Mouse (Mus musculus): ENCODE data around the gene Urm1.

The Urm1 gene

GRCm38 (mm10) chr2:29846061-29846853 is 26.4 kb downstream of the Urm1 start:
- DNase-seq (ENCODE audit: low read depth, low spot score), result no peak
- no peaks in the 10 kb centered on the region for H3K27me3 ChIP-seq (ENCODE audit: control insufficient read depth, insufficient read depth, low read length, poor library complexity, severe bottlenecking)
- peaks cover 4% of the 10 kb centered on the region for H3K36me3 ChIP-seq (ENCODE audit: control insufficient read depth, insufficient read depth, low read length, poor library complexity, severe bottlenecking)

DNA sequence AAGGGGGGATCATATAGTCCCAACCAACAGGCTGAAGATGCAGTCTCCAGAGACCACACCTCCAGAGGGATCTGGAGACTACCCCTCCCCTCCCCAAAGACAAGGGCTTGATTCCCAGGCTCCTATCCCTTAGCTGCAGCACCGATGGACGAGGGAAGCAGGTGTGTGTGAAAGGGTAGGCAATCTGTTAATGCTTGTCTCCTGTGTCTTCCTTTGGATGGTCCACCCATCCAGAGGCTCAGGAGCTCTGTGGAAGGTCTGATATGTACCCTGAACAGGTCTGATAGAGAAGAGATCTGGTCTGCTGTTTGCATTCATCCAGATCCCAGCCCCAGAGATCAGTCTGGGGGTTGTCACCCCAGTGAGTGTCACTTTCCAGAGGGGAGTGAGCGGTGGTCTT is 27.0 kb downstream of the Urm1 start:
- no peak for DNase-seq (ENCODE audit: low read depth, low spot score)
- Histone ChIP-seq H3K36me3 (ENCODE audit: control insufficient read depth, insufficient read depth, low read length, poor library complexity, severe bottlenecking) (peaks cover 4% of the 10 kb centered on the region; the same call in 1 of the 2 replicates), H3K27me3 (ENCODE audit: control insufficient read depth, insufficient read depth, low read length, poor library complexity, severe bottlenecking) (no peaks in the 10 kb centered on the region)

DNA sequence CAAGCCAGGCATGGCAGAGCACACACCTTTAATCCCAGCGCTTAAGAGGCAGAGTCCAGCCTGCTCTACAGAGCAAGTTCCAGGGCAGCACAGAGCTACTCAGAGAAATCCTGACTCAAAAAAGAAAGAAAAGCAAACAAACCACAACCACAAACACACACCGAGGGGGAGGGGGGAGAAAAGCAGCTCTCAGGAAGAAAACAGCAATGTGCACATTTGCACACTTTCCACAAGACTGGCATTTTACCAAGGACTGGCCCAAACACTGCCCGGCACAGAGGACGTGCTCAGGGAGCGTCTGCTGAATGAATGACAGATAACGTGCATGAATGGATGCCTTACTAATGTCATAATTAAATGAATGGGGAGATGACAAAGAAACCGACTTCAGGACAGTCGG is 29.2 kb downstream of the Urm1 start:
- no peak for DNase-seq (ENCODE audit: low read depth, low spot score)
- peaks cover 3% of the 10 kb centered on the region; the same call in 1 of the 2 replicates for H3K36me3 ChIP-seq (ENCODE audit: control insufficient read depth, insufficient read depth, low read length, poor library complexity, severe bottlenecking)
- no peaks in the 10 kb centered on the region for H3K27me3 ChIP-seq (ENCODE audit: control insufficient read depth, insufficient read depth, low read length, poor library complexity, severe bottlenecking)

GRCm38 (mm10) chr2:29849841-29850480 is 30.1 kb downstream of the Urm1 start:
- Histone ChIP-seq H3K36me3 (ENCODE audit: control insufficient read depth, insufficient read depth, low read length, poor library complexity, severe bottlenecking) (no peaks in the 10 kb centered on the region), H3K27me3 (ENCODE audit: control insufficient read depth, insufficient read depth, low read length, poor library complexity, severe bottlenecking) (no peaks in the 10 kb centered on the region)
- no peak for DNase-seq (ENCODE audit: low read depth, low spot score)

- DNase-seq (ENCODE audit: low read depth, low spot score), result no peak
- Histone ChIP-seq H3K36me3 (ENCODE audit: control insufficient read depth, insufficient read depth, low read length, poor library complexity, severe bottlenecking) (no peaks in the 10 kb centered on the region), H3K27me3 (ENCODE audit: control insufficient read depth, insufficient read depth, low read length, poor library complexity, severe bottlenecking) (no peaks in the 10 kb centered on the region)
Measured at GRCm38 (mm10) chr2:29852957-29853485, 33.1 kb downstream of the Urm1 start.

DNA sequence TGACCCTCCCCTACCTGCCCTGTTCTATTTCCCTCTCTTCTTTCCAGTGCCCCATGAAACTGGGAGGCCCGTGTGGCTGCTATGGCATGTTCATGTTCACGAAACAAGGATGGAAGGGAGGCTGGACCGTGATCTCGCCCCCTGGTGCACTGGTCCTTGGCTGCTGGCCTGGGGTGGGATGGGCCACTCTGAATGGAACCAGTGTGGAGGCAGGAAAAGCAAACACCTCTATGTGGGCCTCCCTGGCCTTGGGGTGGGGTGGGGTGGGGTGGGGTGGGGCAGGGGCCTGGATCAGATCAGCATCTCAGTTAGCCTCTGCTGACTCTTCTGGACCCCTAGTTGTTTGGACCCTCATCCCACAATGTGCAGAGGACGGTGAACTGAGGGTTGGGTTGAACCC is 33.9 kb downstream of the Urm1 start:
- no peaks in the 10 kb centered on the region for H3K27me3 ChIP-seq (ENCODE audit: control insufficient read depth, insufficient read depth, low read length, poor library complexity, severe bottlenecking)
- DNase-seq (ENCODE audit: low read depth, low spot score), result no peak
- H3K36me3 ChIP-seq (ENCODE audit: control insufficient read depth, insufficient read depth, low read length, poor library complexity, severe bottlenecking), result no peaks in the 10 kb centered on the region

GRCm38 (mm10) chr2:29855585-29856210 is 35.8 kb downstream of the Urm1 start:
- no peaks in the 10 kb centered on the region for H3K27me3 ChIP-seq (ENCODE audit: control insufficient read depth, insufficient read depth, low read length, poor library complexity, severe bottlenecking)
- DNase-seq (ENCODE audit: low read depth, low spot score), result no peak
- no peaks in the 10 kb centered on the region for H3K36me3 ChIP-seq (ENCODE audit: control insufficient read depth, insufficient read depth, low read length, poor library complexity, severe bottlenecking)

DNA sequence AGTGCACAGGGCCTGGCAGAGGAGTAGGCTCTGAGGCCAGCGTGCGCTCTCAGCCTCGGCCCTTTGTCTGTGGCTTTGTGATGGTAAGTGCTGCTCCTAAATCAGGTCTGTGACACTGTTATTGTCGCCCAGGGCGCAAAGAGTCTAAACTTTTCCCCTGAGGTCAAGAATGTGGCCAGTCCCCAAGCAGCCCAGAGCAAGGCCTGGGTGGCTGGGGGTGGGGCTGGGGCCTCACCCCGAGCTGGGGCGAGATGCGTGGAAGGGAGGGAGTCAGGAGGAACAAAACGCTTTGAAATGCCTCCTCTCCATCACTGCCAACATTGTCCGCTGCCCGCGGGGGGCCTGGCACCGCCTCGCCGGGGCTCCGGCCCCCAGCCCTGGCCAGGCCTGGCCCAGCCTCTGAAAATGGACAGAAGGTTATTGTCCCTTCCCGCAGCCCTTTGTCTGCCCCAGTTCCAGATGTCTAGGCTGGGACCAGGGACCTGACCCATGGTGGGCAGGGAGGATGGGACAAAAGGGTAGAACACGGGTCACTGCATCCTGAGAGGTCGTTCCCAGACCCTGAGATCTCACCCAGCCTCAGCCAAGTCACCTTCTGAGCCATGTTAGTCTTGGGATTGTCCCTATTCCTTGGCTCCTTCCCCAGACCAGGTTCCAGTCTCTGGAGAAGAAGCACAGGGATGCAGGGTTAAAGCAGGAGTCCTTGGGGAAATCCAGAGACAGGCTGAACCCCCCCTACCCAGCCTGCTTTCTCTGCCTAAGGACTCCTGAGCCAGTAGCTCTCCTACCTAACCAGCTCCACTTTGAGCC is 36.8 kb downstream of the Urm1 start:
- no peaks in the 10 kb centered on the region for H3K27me3 ChIP-seq (ENCODE audit: control insufficient read depth, insufficient read depth, low read length, poor library complexity, severe bottlenecking)
- no peak for DNase-seq (ENCODE audit: low read depth, low spot score)
- no peaks in the 10 kb centered on the region for H3K36me3 ChIP-seq (ENCODE audit: control insufficient read depth, insufficient read depth, low read length, poor library complexity, severe bottlenecking)

GRCm38 (mm10) chr2:29857341-29857740 is 37.5 kb downstream of the Urm1 start:
- DNase-seq (ENCODE audit: low read depth, low spot score), result no peak
- H3K36me3 ChIP-seq (ENCODE audit: control insufficient read depth, insufficient read depth, low read length, poor library complexity, severe bottlenecking), result no peaks in the 10 kb centered on the region
- no peaks in the 10 kb centered on the region for H3K27me3 ChIP-seq (ENCODE audit: control insufficient read depth, insufficient read depth, low read length, poor library complexity, severe bottlenecking)

GRCm38 (mm10) chr2:29857967-29858366 is 38.1 kb downstream of the Urm1 start:
- Histone ChIP-seq H3K36me3 (ENCODE audit: control insufficient read depth, insufficient read depth, low read length, poor library complexity, severe bottlenecking) (no peaks in the 10 kb centered on the region), H3K27me3 (ENCODE audit: control insufficient read depth, insufficient read depth, low read length, poor library complexity, severe bottlenecking) (no peaks in the 10 kb centered on the region)
- DNase-seq (ENCODE audit: low read depth, low spot score), result no peak

DNA sequence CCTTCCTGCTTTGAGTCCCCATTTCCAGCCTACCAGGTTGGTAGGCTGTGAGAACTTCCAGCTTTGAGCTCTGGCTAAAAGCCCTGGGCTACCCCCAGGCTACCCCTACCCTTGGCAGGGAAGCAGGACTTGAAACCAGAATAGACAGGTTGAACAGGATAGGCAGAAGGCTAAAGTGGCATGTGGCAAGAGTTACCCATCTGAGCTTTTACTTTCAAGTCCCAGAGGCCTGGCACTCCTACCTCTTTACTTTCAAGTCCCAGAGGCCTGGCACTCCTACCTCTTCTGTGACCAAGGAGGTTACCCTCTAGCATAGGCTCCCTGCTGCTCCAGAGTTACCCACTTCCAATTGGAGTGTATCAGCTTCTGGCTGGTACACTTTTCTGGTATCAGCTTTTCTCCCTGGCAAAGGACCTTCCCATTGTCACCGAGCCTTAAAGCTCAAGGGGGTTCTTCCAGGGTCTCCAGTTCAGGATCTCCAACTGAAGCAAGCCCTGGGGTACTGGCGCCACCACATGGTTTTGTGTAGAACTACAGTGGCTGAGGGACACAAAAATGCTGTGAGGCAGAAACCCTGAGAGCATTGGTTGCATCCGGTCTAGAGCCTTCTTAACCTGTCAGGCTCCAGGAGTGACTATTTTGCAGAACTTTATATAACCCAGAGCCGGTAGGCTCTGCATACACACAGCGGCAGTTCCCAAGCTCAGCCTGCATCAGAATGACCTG is 39.0 kb downstream of the Urm1 start:
- peak; percentile 58 for DNase-seq (ENCODE audit: low read depth, low spot score)
- Histone ChIP-seq H3K27me3 (ENCODE audit: control insufficient read depth, insufficient read depth, low read length, poor library complexity, severe bottlenecking) (no peaks in the 10 kb centered on the region), H3K36me3 (ENCODE audit: control insufficient read depth, insufficient read depth, low read length, poor library complexity, severe bottlenecking) (no peaks in the 10 kb centered on the region)

- no peaks in the 10 kb centered on the region for H3K27me3 ChIP-seq (ENCODE audit: control insufficient read depth, insufficient read depth, low read length, poor library complexity, severe bottlenecking)
- DNase-seq (ENCODE audit: low read depth, low spot score), result no peak
- H3K36me3 ChIP-seq (ENCODE audit: control insufficient read depth, insufficient read depth, low read length, poor library complexity, severe bottlenecking), result no peaks in the 10 kb centered on the region
Measured at GRCm38 (mm10) chr2:29865125-29865524, 45.2 kb downstream of the Urm1 start.

GRCm38 (mm10) chr2:29868949-29869645 is 49.2 kb downstream of the Urm1 start, which contains the start of gene Cercam:
Gene Cercam, plus strand, starts transcription at chr2:29869164.
- H3K27me3 ChIP-seq (ENCODE audit: control insufficient read depth, insufficient read depth, low read length, poor library complexity, severe bottlenecking), result no peaks in the 10 kb centered on the region
- peak; percentile 87 for DNase-seq (ENCODE audit: low read depth, low spot score)
- no peaks in the 10 kb centered on the region for H3K36me3 ChIP-seq (ENCODE audit: control insufficient read depth, insufficient read depth, low read length, poor library complexity, severe bottlenecking)

All from splenic B cell, adult 2 months (primary cell).